Mouse (Mus musculus) left cerebral cortex, adult 9 months (tissue): ENCODE measurements around the gene A430033K04Rik.
A peak's percentile ranks its signal among the peaks of the same experiment; 100 is the strongest.

ENCODE experiments used
- DNase-seq, 2 experiments: peaks; one replicate each; pipeline ENCODE4 v3.0.0; 2022; ENCODE audit warnings: low spot score in 2 of 2

The A430033K04Rik gene

DNA sequence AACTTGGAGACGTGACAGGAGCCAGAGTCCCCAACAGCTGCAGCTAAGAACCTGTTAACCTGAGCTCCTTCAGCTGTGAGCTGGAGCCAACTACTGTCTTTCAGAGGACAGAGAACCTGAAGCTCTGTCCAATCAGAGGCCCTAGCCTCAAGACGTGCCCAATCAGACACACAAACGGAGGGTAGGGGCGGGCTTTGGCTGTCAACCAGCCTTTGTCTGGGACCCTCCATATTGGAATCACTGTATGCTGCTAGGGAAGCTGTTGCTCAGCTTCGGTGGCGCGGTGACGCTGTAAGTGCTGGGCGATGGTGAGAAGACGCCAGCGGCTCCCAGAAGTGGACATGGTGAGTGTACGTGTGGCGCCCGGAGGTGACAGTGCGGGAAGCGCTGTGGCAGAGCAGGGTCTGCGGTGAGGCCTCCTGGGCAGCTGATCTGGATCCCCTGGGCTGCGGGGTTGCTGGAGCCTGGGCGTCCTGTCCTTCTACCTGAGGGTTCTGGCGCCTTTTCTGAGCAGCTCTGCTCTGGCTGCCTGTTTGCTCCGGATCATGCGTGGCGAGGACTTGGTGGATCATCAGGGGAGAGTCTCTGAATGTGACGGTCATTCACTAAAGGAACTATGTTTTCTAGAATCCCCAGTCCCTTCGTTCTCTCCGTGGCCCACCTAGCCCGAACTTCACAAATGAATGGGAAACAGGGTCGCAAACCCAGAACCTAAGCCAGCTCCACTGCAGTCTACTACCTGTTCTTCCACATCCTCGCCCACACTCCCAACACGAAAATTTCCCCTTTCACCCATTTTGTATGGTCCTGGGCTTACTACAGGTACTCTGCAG, at the start of gene A430033K04Rik:
Gene A430033K04Rik (plus strand): TSS at position 215 of the 833 bp plus-strand sequence.
- DNase-seq: peak; percentile 86 to 98

DNA sequence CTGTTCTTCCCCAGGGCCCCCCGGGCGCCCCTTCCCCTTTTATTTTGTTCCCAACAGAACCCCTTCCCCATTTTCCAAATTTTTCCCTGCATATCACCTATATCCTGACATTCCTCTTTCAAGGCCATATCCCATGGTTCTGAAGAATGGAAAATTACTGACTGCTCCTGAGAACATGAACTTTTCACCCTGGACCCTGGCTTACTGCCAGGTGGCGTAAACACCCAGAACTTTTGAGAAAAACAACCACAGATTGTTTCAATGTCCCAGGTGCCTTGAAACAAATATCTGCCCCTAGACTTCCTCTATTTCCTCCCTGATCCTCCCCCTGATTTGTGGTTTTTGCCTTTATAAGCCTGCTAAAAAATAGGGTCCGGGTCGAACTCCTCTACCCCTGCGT, 35.3 kb upstream of the A430033K04Rik start:
- no peak for DNase-seq

DNA sequence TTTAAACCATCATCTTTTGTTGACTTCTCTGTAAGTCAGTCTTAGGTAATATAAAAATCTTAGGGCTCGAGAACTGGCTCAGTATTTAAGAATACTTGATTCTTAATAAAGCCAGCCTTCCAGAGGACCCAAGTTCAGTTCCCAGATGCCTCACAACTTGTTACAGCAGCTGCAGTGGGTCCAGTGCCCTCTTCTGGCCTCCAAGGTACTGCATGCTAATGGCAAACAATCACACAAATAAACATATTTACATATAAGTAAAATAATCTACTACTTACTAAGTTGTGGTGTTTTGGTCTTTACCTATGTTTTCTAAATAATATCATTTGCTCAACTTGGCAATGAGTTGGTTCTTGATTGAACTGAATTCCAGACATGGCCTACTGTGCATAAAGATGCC, 4.3 kb upstream of the A430033K04Rik start:
- no peak for DNase-seq

DNA sequence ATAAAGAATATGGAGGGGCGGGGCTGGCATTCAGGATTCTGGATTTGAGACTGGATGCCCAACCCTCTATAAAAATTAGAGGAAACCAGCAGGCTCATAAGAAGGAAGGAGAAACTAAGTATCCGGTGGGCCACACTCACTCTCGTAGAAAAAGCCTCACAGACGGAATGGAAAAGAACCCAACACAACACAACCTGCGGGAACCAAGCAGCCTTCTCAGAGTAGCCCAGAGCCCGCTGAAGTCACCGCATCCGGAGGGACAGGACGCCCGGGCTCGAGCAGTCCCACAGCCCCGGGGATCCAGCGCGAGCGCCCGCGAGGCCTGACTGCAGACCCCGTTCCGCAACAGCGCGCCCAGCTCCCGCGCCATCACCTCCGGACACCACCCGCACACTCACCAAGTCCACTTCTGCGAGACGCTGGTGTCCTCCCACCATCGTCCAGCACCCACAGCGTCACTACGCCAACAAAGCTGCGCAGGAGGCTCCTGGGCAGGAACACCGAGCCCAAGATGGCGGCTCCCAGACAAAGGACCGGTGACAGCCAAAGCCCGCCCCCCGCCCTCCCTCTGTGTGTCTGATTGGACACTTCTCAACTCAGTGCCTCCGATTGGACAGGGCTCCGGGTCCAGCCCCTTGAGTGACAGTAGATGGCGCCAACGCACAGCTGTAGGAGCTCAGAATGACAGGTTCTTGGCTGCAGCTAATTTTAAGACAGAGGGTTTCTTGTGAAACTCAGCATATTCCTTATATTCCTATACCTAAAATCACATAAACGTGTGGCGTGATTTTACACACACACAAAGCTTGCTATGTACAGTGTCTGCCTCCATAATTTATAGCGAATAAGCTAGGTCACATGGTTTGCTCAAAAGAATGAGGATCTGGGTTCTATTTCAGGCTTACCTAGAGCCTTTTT, 3.2 kb upstream of the A430033K04Rik start, which contains the start of gene Zfp68:
Gene Zfp68 (minus strand): TSS at position 551 of the 918 bp plus-strand sequence.
- peak; percentile 91 to 97 for DNase-seq

DNA sequence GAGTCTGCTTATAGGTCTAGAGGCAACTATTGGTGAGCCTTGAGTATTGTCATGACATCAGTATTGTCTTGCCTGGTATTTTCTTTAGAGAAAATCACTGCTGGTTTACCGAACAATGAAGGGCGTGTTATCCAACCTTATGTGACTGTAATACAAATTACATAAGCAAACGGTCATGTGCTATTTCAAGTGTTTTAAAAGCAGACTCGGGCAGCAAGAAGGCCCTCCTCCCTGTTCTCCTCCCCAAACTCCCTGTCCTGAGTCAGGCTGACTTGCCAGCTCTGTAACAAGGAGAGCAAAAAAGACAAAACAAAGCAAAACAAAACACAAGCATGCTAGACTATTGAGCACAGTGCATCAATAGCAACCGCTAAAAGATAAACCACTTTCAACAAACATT, 1.8 kb upstream of the A430033K04Rik start:
- no peak for DNase-seq

DNA sequence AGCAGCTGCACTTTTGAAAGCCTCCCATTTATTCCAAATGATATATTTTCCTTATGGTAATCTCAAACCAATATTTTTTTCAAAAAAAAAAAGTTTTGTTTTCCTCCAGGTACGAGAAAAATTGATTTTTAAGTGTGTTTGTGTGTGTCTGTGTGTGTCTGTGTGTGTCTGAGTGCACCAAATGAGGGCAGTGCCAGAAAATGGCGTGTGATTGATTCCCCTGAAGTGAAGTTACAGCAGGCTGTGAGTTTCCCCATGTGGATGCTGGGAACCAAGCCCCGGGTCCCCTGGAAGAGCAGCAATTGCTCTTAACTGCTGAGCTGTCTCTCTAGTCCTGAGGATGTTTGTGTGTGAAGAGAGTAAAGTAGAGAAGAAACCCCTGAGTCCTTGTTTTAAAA, 818 bp downstream of the A430033K04Rik start:
- no peak for DNase-seq

DNA sequence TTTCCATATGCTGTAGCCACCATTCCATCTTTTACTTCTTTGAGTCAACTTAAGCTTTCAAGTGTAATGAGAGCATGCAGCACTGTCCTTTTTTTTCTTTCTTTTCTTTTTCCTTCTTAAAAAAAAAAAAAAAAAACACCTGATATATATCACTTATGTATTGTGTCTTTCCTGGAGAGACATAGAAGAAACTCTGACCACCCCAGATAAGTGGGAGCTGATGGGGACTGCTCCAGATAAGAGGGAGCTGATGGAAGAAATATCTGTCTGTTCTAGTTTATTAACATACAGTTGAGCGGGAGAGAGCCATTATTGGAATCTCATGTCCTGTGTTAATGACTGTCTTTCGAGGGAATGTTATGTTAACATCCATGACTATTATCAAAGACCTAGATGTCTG, 13.8 kb downstream of the A430033K04Rik start:
- DNase-seq: no peak

DNA sequence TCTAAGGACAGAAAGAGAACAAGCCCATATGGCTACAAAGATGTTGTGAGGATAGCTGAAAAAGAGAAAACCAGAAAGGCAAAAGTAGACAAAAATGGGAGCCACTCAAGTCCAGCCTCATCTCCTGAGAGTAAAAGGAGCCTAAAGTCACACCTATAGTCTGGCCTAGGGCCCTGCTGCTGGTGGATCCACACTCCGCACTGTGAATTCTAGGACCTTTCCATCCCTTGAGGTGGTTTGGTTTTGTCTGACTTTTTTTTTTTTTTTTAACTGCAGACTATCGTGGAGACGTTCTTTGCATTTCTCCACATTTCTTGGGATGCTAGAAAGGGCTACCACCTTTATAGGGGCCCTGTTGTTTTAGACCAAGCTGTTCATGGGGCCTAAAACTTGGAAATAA, 18.4 kb downstream of the A430033K04Rik start:
- no peak for DNase-seq

DNA sequence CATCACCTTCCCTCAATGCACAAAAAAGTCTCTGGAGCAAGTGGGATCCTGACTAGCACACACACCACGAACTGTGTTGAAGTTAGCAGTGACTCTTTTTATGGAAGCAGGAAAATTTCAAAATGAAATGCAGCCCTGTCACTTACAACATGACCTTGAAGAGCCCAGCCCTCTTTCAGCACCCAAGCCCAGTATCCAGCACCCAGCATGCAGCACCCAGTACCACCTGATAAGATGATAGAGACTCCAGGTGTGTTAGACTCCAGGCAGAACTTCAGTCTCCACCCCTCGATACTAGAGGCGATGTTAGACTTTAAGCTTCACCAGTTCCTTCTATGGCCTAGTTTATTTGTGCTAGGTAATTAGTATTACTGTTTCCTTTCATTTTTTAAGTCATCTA, 19.1 kb downstream of the A430033K04Rik start:
- no peak for DNase-seq

DNA sequence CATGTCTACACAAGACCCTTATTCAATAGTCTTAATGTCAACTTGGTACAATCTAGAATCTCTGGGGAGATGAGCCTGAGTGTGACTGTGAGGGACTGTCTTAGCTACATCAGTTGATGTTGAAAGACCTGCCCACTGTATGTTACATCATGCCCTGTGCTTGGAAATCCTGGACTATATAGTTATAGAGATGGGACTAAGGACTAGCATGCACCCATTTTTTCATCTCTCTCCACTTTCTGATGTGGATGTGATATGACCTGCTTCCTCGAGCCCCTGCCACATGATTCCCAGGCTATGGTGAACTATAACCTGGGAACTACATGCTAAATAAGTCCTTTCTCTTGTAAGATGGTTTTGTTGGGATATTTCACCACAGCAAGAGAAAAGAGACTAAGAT, 30.3 kb downstream of the A430033K04Rik start:
- DNase-seq: no peak

DNA sequence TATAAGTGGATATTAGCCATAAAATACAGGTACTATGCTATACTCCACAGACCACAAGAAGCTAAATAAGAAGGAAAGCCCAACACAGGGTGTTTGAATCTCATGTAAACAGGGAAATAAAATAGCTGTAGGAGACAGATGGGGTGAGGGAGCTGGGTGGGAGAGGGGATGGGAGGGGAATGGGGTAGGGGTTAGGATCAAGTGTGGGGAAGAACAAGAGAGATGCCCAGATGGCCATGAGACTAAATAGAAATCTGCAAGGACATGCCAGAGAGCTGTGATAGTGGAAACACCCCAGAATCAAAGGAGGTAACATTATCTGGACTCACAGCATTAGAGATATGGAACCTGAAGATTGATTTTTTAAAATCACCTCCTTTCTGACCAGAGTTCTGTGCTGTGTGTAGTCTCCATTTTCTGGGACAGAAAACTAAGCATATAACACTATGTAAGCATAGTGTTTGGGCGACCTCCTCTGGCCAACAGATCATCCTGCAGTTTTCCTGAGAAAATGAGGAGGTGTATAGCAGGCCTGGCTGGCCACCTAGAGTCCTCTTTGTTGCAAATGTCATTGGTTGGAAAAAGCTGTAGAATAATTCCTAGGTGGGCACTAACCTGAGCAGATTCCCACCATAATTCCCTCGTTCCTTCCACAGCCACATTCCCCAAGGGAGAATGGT, 34.0 kb downstream of the A430033K04Rik start:
- DNase-seq: peak in 1 of 2 experiments; percentile 52

DNA sequence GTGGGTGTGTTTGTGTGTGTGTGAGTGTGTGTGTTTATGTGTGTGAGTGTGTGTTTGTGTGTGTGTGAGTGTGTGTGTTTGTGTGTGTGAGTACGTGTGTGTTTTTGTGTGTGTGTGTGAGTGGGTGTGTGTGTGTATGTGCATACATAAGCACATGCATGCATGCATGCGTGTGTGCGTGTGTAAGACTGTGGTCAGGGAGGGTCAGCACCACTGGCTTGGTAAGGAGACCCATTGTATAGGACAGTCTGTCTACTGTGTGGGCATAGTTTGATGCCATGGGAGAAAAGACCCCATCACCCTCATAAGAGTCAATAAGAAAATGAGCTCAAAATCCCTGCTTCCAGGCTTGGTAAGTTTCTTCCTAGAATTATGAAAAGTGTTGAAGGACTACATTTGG, 34.7 kb downstream of the A430033K04Rik start:
- DNase-seq: no peak

DNA sequence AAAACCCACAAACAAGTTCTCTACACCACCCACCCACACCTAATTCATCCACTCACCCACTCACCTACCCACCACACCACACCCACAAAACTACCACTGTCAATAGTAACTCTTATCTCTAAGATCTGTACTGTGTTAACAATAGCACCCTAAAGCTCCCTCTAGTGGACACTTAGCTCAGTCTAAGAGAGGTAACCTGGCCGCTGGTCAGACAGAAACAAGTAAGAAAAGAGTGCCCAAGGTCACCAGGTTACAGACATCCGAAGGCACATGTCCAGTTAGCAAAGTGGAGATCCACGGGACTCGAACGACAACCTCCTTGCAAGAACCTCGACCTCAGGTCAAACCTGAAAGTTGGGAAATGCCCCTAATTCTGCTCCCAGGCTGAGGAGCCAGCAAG, 35.2 kb downstream of the A430033K04Rik start:
- DNase-seq: peak in 1 of 2 experiments; percentile 60

DNA sequence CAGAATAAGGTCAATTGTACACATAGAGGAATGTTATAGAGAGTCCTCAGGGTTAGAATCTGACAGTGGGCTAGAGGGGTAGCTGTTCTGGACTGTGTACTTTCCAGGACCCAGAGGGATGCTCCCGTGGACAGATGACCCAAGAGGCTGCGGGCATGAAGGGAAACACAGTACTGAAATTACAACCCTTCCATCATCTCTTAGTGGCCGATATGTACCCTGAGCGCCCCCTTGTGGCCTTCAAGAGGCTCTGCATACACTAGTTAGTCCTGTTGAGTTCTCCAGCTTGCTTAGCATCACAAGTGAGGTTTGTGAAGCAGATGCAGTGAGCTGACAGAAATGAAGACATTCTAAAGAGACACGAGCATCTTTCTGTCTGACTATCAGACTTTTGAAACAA, 36.3 kb downstream of the A430033K04Rik start:
- peak in 1 of 2 experiments; percentile 12 for DNase-seq

DNA sequence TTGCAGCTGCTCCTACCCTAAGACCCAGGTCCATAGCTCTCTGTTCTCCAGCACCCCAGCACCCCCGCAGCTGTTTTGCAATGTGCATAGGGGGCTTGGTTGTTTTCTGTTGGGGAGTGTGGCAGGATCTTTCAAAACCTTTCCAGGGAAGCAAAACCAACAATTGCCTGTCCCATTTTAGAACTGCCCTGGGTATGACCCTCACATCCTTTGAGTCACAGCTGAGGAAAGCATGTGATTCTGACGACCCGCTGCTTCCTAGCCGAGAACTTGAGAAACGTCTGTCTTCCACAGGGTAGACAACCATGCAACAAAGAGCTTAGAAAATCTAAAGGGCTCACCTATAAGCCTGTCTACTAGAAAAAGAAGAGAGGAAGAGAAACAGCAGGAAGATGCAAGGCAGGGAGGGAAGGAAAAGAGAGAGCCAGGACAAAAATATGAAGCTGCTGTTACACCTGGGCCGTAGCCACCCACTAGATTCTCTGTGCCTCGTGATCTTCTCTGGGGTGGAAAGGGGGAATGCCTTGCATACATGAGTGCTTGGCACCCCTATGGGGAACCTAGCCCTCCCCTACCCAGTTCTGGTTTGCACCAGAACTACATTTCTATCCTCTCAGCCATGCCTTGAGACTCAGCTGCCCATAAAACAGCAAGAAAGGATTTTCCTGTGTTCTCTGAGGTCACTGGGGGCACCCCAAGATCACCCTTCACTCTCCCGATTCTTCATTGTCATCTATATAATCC, 60.5 kb downstream of the A430033K04Rik start:
- DNase-seq: no peak

DNA sequence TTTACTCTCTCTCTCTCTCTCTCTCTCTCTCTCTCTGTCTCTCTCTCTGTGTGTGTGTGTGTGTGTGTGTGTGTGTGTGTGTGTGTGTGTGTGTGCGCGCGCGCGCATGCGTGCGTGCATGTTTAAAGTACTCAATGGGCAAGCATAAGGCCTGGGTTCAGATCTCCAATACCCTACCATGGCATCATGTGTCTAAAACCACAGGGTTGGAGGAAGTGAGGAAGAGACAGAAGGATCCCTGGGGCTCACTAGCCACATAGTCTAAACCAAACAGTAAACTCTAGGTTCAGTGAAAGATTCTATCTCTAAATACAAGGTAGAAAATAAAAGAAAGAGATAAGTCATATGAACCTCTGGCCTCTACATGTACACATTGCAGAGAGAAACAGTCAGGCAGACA, 61.2 kb downstream of the A430033K04Rik start:
- DNase-seq: no peak

DNA sequence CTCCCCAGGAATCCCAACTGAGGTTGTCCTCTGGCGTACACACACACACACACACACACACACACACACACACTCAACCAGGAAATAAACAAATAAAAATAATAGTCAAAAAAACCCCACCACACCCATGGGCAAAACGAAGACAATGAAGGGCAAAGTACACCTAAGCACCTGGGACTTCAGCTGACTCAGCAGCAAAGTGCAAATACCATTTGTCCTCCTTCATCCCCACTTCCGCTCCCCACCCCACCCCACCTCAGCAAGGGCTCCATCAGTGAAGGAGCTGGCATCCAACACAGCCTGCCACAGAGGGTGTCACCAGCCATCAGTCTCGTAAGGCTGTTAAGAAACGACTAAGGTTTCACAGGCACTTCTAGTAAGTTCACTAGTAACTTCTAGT, 64.8 kb downstream of the A430033K04Rik start:
- DNase-seq: no peak

DNA sequence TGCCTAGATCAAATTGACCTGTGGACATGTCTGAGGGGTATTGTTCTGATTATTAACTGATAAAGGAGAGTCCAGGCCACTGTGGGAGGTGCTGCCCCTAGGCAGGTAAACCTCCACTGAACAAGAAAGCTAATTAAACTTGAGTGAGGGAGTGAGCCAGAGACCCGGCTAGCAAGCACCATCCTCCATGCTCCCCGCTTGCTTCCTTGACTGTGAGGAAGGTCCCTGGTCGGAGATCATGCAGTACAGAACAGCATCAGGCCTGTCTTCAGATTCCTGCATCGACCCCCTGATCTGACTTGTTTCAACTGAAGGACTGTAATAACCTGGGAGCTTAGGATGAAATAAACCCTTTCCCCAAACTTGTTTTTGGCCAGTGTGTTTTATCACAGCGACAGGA, 66.6 kb downstream of the A430033K04Rik start:
- no peak for DNase-seq

DNA sequence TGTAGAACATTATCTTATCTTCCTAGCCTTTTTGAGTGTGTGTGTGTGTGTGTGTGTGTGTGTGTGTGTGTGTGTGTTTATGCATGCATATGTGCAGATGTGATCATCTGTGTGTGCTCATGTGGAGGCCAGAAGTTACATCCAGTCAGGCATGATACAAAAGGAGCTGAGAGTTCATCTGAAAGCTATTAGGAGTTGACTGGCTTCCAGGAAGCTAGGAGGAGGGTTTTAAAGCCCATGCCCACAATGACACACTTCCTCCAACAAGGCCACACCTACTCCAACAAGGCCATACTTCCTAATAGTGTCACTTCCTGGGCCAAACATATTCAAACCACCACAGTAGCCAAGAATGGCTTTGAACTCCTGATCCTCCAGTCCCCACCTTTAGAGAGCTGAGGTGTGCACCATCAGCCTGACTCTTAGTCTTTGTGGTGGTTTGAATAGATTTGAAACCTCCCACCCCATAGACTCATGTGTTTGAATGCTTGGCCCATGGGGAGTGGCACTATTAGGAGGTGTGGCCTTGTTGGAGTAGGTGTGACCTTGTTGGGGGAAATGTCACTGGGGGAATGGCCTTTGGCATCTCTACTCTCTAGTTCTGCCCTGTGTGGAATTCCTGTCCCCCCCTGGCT, 70.4 kb downstream of the A430033K04Rik start:
- DNase-seq: no peak

DNA sequence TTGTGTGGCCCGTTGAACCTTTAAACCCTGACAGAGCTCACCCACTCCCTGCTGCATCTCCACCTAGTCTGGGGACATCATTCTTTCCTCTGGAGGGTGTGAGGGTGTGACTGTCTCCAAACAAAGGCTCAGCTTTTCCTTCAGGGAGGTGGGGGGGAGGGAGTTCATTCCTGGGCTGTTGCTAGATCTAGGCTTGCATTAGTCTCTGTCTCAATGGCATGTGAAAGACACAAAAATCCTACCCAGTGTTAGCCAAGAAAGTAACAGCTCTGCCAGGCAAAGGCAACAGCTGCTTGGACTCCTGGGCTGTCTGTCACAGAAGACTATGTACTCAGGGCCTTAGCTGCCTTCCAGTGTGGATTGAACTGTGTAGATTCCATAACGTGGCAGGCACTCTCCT, 71.4 kb downstream of the A430033K04Rik start:
- DNase-seq: no peak
